Mouse (Mus musculus): Measurements from ENCODE around the gene Zfp511. TPM values are rescaled to one million over a fixed set of nuclear protein-coding genes. Genes with fewer than 3 reads are reported as not detected.

Zfp511 gene
- total RNA-seq, 2 experiments from 2014 or later = 14.6 to 17.9 TPM

Small RNA genes within 50 kb of the gene (microRNA-seq; reads per million reads assigned to microRNA genes)
- 0.41 to 0.69 reads per million in 2 experiments for gene Mir7062

Other genes with a start within 250 kb of the Zfp511 start
- gene Adgra1, start 202.2 kb upstream of the Zfp511 start, total RNA-seq (2021) = under 1 TPM; 0.10 to 0.16 TPM
- under 1 TPM; 0.07 to 0.14 TPM for gene Kndc1, start 141.7 kb upstream of the Zfp511 start, total RNA-seq (2021)
- gene Utf1, start 92.6 kb upstream of the Zfp511 start, total RNA-seq (2021) = not detected
- gene 6430531B16Rik, start 57.6 kb upstream of the Zfp511 start, total RNA-seq (2021) = not detected
- gene Adam8, start 43.8 kb upstream of the Zfp511 start, total RNA-seq (2021) = under 1 TPM; 0.38 to 0.90 TPM
- gene Tubgcp2, start 278 bp downstream of the Zfp511 start, total RNA-seq (2021) = 10 to 100 TPM; 45.3 to 45.8 TPM
- gene Msx3, start 12.7 kb downstream of the Zfp511 start, total RNA-seq (2021) = not detected
- gene Caly, start 46.2 kb downstream of the Zfp511 start, total RNA-seq (2021) = under 1 TPM in 1 of 2 experiments, not detected in 1; 0.34 TPM
- gene Prap1, start 57.0 kb downstream of the Zfp511 start, total RNA-seq (2021) = not detected
- gene Fuom, start 66.0 kb downstream of the Zfp511 start, total RNA-seq (2021) = 100 to 1,000 TPM; 106 to 119 TPM
- 1 to 10 TPM; 4.5 TPM for gene Paox, start 79.4 kb downstream of the Zfp511 start, total RNA-seq (2021)
- 100 to 1,000 TPM; 190 to 210 TPM for gene Echs1, start 80.1 kb downstream of the Zfp511 start, total RNA-seq (2021)
- gene Mtg1, start 101.2 kb downstream of the Zfp511 start, total RNA-seq (2021) = 10 to 100 TPM; 22.3 to 25.6 TPM
- under 1 TPM; 0.17 to 0.27 TPM for gene Sprn, start 118.5 kb downstream of the Zfp511 start, total RNA-seq (2021)
- gene Olfr522, start 128.4 kb downstream of the Zfp511 start, total RNA-seq (2021) = not detected
- not detected for gene Olfr523, start 136.8 kb downstream of the Zfp511 start, total RNA-seq (2021)
- not detected for gene Olfr524, start 169.6 kb downstream of the Zfp511 start, total RNA-seq (2021)
- under 1 TPM in 1 of 2 experiments, not detected in 1; 0.07 TPM for gene Cd163l1, start 181.9 kb downstream of the Zfp511 start, total RNA-seq (2021)
- not detected for gene 5830411N06Rik, start 210.9 kb downstream of the Zfp511 start, total RNA-seq (2021)

Data from heart, postnatal 4 days (tissue).